Mouse (Mus musculus) midbrain, embryonic 14.5 days (tissue): ENCODE data around the gene Gm20388. TPM values are rescaled to one million over a fixed set of nuclear protein-coding genes. Genes with fewer than 3 reads are reported as not detected.

Experiments used
- ATAC-seq: fragments of 200-750 bp; cut with Nextera tagmentation; 2 replicates; pipeline ENCODE4 v1.8.0; 2017; ENCODE audit warnings: moderate number of reproducible peaks, moderate library complexity; ENCODE audit not compliant: low FRiP score, low TSS enrichment
- DNase-seq: peaks from one replicate; pipeline ENCODE4 v3.0.0-alpha.2; 2015
- H3K27ac ChIP-seq: fragments of 300-500 bp; sonication (generic); replicated peaks from 2 replicates; pipeline ENCODE4 v1.5.1; 2014; ENCODE audit warnings: mild to moderate bottlenecking, low read depth, low read length, moderate library complexity
- H3K27me3 ChIP-seq: fragments of 300-500 bp; sonication (generic); 2 replicates; pipeline ENCODE4 v1.6.1; 2014; ENCODE audit warnings: low read length, control low read depth, mixed read lengths; ENCODE audit not compliant: control insufficient read depth, insufficient read depth
- H3K36me3 ChIP-seq: fragments of 300-500 bp; sonication (generic); 2 replicates; pipeline ENCODE4 v1.6.1; 2014; ENCODE audit warnings: low read length, control low read depth; ENCODE audit not compliant: control insufficient read depth, insufficient read depth
- H3K4me1 ChIP-seq: fragments of 300-500 bp; sonication (generic); 2 replicates; pipeline ENCODE4 v1.6.1; 2014; ENCODE audit warnings: mild to moderate bottlenecking, antibody characterized with exemption, low read length, control low read depth; ENCODE audit not compliant: control insufficient read depth, insufficient read depth
- H3K4me2 ChIP-seq: fragments of 300-500 bp; sonication (generic); 2 replicates; pipeline ENCODE4 v1.6.1; 2014; ENCODE audit warnings: mild to moderate bottlenecking, low read length, moderate library complexity
- H3K4me3 ChIP-seq: fragments of 300-500 bp; sonication (generic); replicated peaks from 2 replicates; pipeline ENCODE4 v1.5.1; 2014; ENCODE audit warnings: low read depth, low read length
- H3K9ac ChIP-seq: fragments of 300-500 bp; sonication (generic); replicated peaks from 2 replicates; pipeline ENCODE4 v1.6.1; 2014; ENCODE audit warnings: mild to moderate bottlenecking, low read length, moderate library complexity
- H3K9me3 ChIP-seq: fragments of 300-500 bp; sonication (generic); 2 replicates; pipeline ENCODE4 v1.6.1; 2016; ENCODE audit warnings: low read length, control low read depth, mixed read lengths; ENCODE audit not compliant: control insufficient read depth
- WGBS: fragments of 180-500 bp; shearing (Covaris S2); extraction: QIAGEN DNeasy Blood & Tissue Kit; methylation state at CpG from one replicate; pipeline ENCODE4 v1.1.7; 2014; 5-methylcytosine and 5-hydroxymethylcytosine counted together
- polyA plus RNA-seq: library from polyadenylated mRNA; unstranded; fragments of >200 nt; fragmentation: Nextera tagmentation; extraction: Ambion mirVana; gene quantifications from 2 replicates; pipeline ENCODE4 v1.2.1, GENCODE M21; 2014

Gm20388 gene
- polyA plus RNA-seq, 1 experiment from 2014 or later = 4.1 TPM

DNA sequence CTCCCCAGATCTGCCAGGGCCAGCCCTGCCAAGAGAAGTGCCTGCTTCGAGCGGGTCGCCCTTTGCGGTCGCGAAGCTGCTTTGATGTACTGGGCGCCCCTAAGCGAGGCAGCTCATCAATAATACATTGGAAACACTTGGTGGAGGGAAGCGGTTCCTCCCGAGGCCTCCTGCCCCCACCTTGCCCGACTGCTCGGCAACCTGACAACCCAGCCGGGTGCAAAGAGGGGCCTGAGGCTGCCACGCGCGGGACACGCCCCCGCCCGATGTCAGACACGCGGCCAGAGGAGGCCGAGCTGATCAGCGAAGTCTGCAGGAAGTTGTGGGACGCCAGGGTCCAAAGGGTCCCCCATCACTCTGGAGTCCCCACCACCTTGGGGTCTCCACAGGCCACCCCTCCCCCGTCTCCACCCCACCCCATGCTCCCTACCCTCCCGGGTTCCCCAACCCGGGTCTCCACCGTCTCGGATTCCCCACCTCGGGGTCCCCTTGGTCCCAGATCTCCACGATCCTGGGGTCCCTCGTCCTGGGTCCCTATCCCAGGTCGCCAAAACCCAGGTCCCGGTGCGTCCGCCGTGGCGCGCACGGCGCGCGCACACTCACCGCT is 723.1 kb downstream of the Gm20388 start:
- Histone ChIP-seq H3K27me3 (0 out of 2 replicates have a peak, but pooled peaks cover 6% of the 10 kb centered on the region), H3K4me1 (0 out of 2 replicates have a peak, but pooled peaks cover 10% of the 10 kb centered on the region), H3K36me3 (no peaks in the 10 kb centered on the region), H3K4me2 (peak overlapping the region; percentile 96), H3K27ac (no peak overlapping the region), H3K4me3 (peak overlapping the region; percentile 60), H3K9ac (peak overlapping the region; percentile 70), H3K9me3 (no peaks in the 10 kb centered on the region)
- peak; percentile 53 for ATAC-seq
- under 1% methylated on average over 44 of the region's 44 CpGs for WGBS
- DNase-seq = peak; percentile 75

DNA sequence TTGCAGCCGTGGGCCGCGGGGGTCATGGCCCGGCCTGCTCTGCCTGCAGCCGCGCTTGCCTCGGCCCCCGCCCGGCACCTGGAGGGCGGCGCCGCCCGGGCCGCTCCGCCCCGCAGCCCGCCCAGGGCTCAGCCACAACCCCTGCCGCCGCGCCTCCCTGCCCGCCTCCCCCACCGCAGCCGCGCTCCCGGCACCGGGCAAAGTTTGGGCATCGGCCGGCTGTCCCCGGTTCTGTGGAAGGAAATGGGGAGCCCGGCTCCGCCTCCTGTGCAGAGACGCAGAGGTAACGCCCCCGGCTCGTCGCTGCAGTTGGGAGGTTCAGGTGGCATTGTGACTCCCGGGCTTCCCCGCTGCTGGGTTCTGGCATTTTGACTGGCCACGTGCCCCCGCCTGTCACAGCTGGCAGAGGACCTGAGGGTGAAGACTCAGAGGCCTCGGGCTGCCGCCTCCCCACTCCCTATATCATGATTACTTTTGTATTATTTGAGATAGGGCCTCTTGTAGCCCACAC is 723.7 kb downstream of the Gm20388 start:
- under 1% methylated on average over 31 of the region's 42 CpGs for WGBS
- Histone ChIP-seq H3K36me3 (no peaks in the 10 kb centered on the region), H3K27me3 (0 out of 2 replicates have a peak, but pooled peaks cover 6% of the 10 kb centered on the region), H3K9me3 (no peaks in the 10 kb centered on the region), H3K4me2 (peak overlapping the region; percentile 96), H3K4me1 (0 out of 2 replicates have a peak, but pooled peaks cover 10% of the 10 kb centered on the region), H3K9ac (peak overlapping the region; percentile 70), H3K4me3 (peak overlapping the region; percentile 60), H3K27ac (no peak overlapping the region)
- peak; percentile 63 for DNase-seq
- ATAC-seq = peak; percentile 44; the same call in 1 of the 2 replicates

DNA sequence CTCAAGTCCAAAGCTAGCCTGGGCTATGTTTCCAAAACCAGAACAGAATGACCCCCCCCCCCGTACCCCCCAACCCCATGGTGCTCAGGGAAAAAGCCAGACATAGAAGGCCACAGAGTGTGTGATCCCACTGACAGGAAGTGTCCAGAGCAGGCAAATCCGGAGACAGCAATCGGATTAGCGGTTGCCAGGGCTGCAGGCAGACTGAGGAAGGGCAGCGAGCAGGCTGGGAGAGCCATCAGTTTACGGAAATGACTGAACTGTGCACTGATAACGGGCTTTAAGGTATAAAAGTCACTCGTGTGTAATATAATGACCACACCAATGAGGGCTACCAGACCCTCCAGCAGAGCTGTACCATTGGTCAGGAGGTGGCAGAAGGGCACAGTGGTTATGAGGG is 730.6 kb downstream of the Gm20388 start:
- ATAC-seq (no peak), DNase-seq (peak; percentile 62)
- Histone ChIP-seq H3K4me2 (no peak overlapping the region), H3K36me3 (no peaks in the 10 kb centered on the region), H3K4me3 (no peak overlapping the region), H3K27ac (peak overlapping the region; percentile 55; the same call in 1 of the 2 replicates), H3K9ac (no peak overlapping the region), H3K27me3 (no peaks in the 10 kb centered on the region), H3K4me1 (no peaks in the 10 kb centered on the region; the same call in 1 of the 2 replicates), H3K9me3 (no peaks in the 10 kb centered on the region)
- 7% methylated on average over 8 of the region's 8 CpGs for WGBS

DNA sequence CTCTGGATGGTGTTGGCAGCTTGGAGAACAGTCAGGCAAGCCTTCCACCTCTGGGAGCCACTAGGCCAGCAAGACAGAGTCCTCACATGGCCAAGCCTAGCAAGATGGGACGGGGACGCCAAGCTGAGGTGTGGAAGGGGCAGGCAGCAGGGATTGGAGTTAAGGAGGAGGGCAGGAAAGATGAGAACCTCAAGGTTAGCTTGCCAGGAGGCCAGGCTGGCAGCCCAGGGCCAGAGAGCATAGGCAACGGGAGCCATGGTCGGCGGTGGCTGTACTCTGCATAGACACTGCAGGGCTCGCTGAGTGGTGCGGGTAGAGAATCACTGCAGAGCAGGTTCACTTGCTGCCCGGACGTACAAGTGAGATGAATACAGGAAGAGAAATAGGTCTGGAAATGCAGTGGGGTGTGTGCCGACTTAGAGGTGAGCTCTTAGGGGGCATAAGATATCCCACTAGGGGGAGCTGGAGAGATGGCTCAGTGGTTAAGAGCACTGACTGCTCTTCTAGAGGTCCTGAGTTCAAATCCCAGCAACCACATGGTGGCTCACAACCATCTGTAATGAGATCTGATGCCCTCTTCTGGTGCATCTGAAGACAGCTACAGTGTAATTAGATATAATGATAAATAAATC is 731.5 kb downstream of the Gm20388 start:
- Histone ChIP-seq H3K9ac (no peak overlapping the region), H3K4me3 (no peak overlapping the region), H3K27ac (no peak overlapping the region), H3K27me3 (no peaks in the 10 kb centered on the region), H3K36me3 (no peaks in the 10 kb centered on the region), H3K4me2 (no peak overlapping the region), H3K9me3 (no peaks in the 10 kb centered on the region), H3K4me1 (no peaks in the 10 kb centered on the region; the same call in 1 of the 2 replicates)
- ATAC-seq (no peak), DNase-seq (no peak)
- 77% methylated on average over 10 of the region's 10 CpGs for WGBS

DNA sequence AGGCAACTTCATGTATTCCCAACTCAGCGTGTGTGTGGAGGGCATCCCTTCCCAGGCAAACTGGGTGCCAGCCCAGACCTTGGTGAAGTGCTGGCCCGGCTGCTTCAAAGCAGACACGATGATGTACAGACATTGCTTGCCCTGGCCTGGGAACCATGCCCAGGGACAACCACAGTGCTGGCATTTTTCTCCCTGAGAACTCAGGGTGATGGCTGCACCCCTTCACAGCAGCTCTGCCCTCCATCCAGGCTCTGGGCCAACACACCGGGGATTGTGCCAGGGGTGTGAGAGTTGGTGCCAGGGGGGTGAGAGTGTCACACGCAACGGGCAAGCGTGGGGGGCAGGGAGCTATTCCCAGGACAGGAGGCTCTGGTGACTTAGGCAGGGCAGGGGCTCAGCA is 734.0 kb downstream of the Gm20388 start:
- WGBS = 76% methylated on average over 7 of the region's 7 CpGs
- no peaks in the 10 kb centered on the region for H3K27me3 ChIP-seq
- no peaks in the 10 kb centered on the region for H3K9me3 ChIP-seq
- no peak overlapping the region for H3K9ac ChIP-seq
- H3K36me3 ChIP-seq = no peaks in the 10 kb centered on the region
- no peaks in the 10 kb centered on the region; the same call in 1 of the 2 replicates for H3K4me1 ChIP-seq
- H3K27ac ChIP-seq = no peak overlapping the region
- ATAC-seq (no peak; the same call in 1 of the 2 replicates), DNase-seq (peak; percentile 53)
- no peak overlapping the region for H3K4me2 ChIP-seq
- H3K4me3 ChIP-seq = no peak overlapping the region

DNA sequence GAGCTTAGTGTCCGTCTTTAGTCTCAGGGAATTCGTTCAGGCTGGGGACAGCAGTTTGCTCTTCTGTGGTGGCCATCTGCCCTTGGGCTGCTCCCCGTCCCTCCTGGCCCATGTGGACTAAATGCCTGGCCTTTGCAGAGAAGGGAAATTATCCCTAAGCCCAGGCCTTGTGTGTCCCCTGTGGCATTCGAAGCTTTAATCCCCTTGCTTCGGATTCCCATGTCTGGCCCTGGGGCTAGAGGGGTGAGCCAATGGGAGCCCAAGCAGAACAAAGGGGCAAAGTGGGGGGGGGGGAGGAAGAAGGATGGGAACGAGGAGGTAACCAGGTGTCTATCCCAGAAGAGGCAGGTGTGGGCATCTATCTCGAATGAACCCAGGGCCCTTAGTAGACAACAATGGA is 736.9 kb downstream of the Gm20388 start, which contains the start of gene 1190005I06Rik:
Gene 1190005I06Rik, minus strand, starts transcription at position 101 of the 400 bp plus-strand sequence.
- no peaks in the 10 kb centered on the region for H3K9me3 ChIP-seq
- WGBS = 34% methylated on average over 7 of the region's 7 CpGs
- no peaks in the 10 kb centered on the region; the same call in 1 of the 2 replicates for H3K36me3 ChIP-seq
- H3K9ac ChIP-seq = no peak within 1 kb of the TSS
- no peaks in the 10 kb centered on the region for H3K27me3 ChIP-seq
- ATAC-seq (no peak), DNase-seq (no peak)
- H3K27ac ChIP-seq = no peak within 1 kb of the TSS
- H3K4me2 ChIP-seq = no peak within 1 kb of the TSS
- no peak within 1 kb of the TSS for H3K4me3 ChIP-seq
- H3K4me1 ChIP-seq = no peaks in the 10 kb centered on the region

DNA sequence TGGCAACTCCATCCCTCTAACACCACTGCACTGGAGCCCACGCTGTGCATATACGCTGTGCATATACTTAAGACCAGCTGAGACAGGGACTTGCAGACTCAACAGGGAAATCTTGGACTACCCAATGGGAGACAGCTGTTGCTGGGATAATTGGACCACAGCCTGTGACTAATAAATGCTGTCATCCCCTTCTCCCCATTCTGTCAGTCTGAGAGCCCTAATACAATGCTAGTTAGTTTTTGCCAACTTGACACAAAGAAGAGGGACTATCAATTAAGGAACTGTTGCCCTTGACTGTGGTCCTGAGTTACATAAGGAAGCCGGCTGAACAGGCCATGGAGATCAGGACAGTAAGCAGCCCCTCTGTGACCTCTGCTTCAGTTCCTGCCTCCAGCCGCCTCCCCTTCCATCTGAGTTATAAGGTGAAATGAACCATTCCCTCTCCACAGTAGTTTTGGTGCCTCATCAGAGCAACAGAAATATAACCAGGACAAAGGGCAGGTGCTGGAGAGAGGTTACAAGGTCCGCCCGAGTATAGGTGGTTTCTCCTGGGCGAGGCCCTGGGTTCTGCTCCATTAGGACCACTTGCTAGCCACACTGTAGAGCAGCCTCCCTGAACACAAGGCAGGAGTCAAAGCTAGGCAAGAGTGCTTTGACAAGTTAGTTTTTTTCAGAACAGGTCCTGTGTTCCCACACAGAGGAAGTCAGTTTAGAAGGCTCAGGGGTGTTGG is 745.8 kb downstream of the Gm20388 start:
- Histone ChIP-seq H3K36me3 (peaks cover 54% of the 10 kb centered on the region), H3K9ac (no peak overlapping the region), H3K9me3 (no peaks in the 10 kb centered on the region), H3K4me2 (no peak overlapping the region), H3K4me1 (no peaks in the 10 kb centered on the region), H3K27me3 (no peaks in the 10 kb centered on the region), H3K27ac (0 out of 2 replicates have a peak overlapping the region, but pooled peaks have one; percentile 26), H3K4me3 (no peak overlapping the region)
- WGBS = 79% methylated on average over 7 of the region's 7 CpGs
- ATAC-seq (no peak), DNase-seq (no peak)

DNA sequence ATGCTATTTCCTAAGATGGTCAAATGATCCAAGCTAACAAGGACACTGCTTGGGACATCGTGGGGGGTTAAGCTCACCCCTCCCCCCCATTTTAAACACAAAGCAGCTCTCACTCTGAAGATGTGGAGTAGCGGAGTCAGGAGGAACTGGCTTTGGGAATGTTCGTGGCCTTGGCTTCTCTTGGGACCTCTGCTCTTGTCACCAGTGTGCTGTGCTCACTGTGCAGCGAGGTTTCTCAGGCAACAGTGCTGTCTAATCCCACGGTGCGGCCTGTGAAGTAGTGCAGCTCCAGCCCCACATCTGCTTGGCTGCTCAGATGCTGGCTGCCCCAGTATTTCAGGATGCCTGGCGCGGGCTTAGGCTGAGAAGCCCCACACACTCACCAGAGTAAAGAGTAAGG is 746.8 kb downstream of the Gm20388 start:
- H3K4me3 ChIP-seq = no peak overlapping the region
- peaks cover 54% of the 10 kb centered on the region for H3K36me3 ChIP-seq
- H3K4me1 ChIP-seq = no peaks in the 10 kb centered on the region
- DNase-seq (no peak), ATAC-seq (no peak)
- no peak overlapping the region for H3K9ac ChIP-seq
- no peaks in the 10 kb centered on the region for H3K9me3 ChIP-seq
- WGBS = 83% methylated on average over 8 of the region's 8 CpGs
- H3K4me2 ChIP-seq = no peak overlapping the region
- no peak overlapping the region for H3K27ac ChIP-seq
- no peaks in the 10 kb centered on the region for H3K27me3 ChIP-seq
